9 mouse cellular contexts compared by ENCODE assay signal in genomic region chr17:31325451-31326219, GRCm38 (mm10). TPM values are rescaled to one million over a fixed set of nuclear protein-coding genes. Genes with fewer than 3 reads are reported as not detected.
A peak's percentile ranks its signal among the peaks of the same experiment; 100 is the strongest.
DNase-seq lines count a peak whose midpoint lies in the region; ATAC-seq lines count a peak whose summit lies in the region.
"Had no signal": no experiment of that assay in that cellular context is flagged by ENCODE, and none has a peak within 500 bp of the region (broad histone marks: within the 10 kb centered on the region; RNA-seq: fewer than 3 reads in every experiment).

No protein-coding gene starts in this region.

- 56% methylated on average over 13 of the region's 13 CpGs for WGBS in liver, embryonic 11.5 days
- WGBS in forebrain, embryonic 15.5 days, result 75% methylated on average over 13 of the region's 13 CpGs
- 55% methylated on average over 13 of the region's 13 CpGs for WGBS in stomach, embryonic 16.5 days

- no peaks in the 10 kb centered on the region for H3K36me3 ChIP-seq in liver, embryonic 11.5 days (ENCODE audit: control insufficient read depth, insufficient read depth, low read length)
- no peaks in the 10 kb centered on the region for H3K36me3 ChIP-seq in forebrain, embryonic 15.5 days
- H3K36me3 ChIP-seq in stomach, embryonic 16.5 days (ENCODE audit: control insufficient read depth, insufficient read depth, low read length), result no peaks in the 10 kb centered on the region
- H3K36me3 ChIP-seq: liver, embryonic 13.5 days had no signal

- no peaks in the 10 kb centered on the region for H3K9me3 ChIP-seq in liver, embryonic 11.5 days (ENCODE audit: control insufficient read depth, low read length)
- no peaks in the 10 kb centered on the region for H3K9me3 ChIP-seq in forebrain, embryonic 15.5 days
- no peaks in the 10 kb centered on the region for H3K9me3 ChIP-seq in stomach, embryonic 16.5 days (replicated peaks; ENCODE audit: control insufficient read depth, low read length)
- H3K9me3 ChIP-seq: liver, embryonic 13.5 days had no signal

- peaks cover 17% of the 10 kb centered on the region for H3K4me1 ChIP-seq in liver, embryonic 11.5 days (replicated peaks; ENCODE audit: control insufficient read depth, insufficient read depth, low read length)
- H3K4me1 ChIP-seq in forebrain, embryonic 15.5 days, result peaks cover 12% of the 10 kb centered on the region; the same call in 1 of the 2 replicates
- H3K4me1 ChIP-seq in stomach, embryonic 16.5 days (ENCODE audit: control insufficient read depth, insufficient read depth, low read length), result peaks cover 29% of the 10 kb centered on the region

- peak; percentile 71 for DNase-seq in CD4-positive, CD25-positive, alpha-beta regulatory T cell, adult 2 months (ENCODE audit: low read depth, low spot score)
- DNase-seq in liver, result peak; percentile 47
- no peak for DNase-seq in liver, embryonic 11.5 days (ENCODE audit: low spot score)
- peak; percentile 59 for DNase-seq in lung, postnatal 10 days
- no peak for DNase-seq in adipocyte (ENCODE audit: low spot score)
- DNase-seq: liver, embryonic 13.5 days had no signal

- no peaks in the 10 kb centered on the region for H3K27me3 ChIP-seq in liver, embryonic 11.5 days (replicated peaks; ENCODE audit: control insufficient read depth, insufficient read depth, low read length)
- no peaks in the 10 kb centered on the region for H3K27me3 ChIP-seq in forebrain, embryonic 15.5 days
- no peaks in the 10 kb centered on the region for H3K27me3 ChIP-seq in stomach, embryonic 16.5 days (ENCODE audit: control insufficient read depth, insufficient read depth, low read length)
- H3K27me3 ChIP-seq: liver, embryonic 13.5 days had no signal

- no peak overlapping the region for H3K27ac ChIP-seq in liver, embryonic 11.5 days (ENCODE audit: low read depth, low read length)
- no peak overlapping the region for H3K27ac ChIP-seq in forebrain, embryonic 15.5 days (replicated peaks)
- H3K27ac ChIP-seq in stomach, embryonic 16.5 days (ENCODE audit: low read length), result peak overlapping the region; percentile 49
- H3K27ac ChIP-seq: liver, embryonic 13.5 days had no signal

- no peak overlapping the region for H3K4me2 ChIP-seq in liver, embryonic 11.5 days
- no peak overlapping the region for H3K4me2 ChIP-seq in forebrain, embryonic 15.5 days (replicated peaks)
- no peak overlapping the region for H3K4me2 ChIP-seq in stomach, embryonic 16.5 days (ENCODE audit: low read depth, low read length)
- H3K4me2 ChIP-seq: liver, embryonic 13.5 days had no signal

- no peak overlapping the region for H3K9ac ChIP-seq in liver, embryonic 11.5 days (ENCODE audit: low read depth, low read length)
- no peak overlapping the region for H3K9ac ChIP-seq in forebrain, embryonic 15.5 days (replicated peaks)
- H3K9ac ChIP-seq in stomach, embryonic 16.5 days (ENCODE audit: low read length), result no peak overlapping the region; the same call in 1 of the 2 replicates
- H3K9ac ChIP-seq: liver, embryonic 13.5 days had no signal

- H3K4me3 ChIP-seq in liver, embryonic 11.5 days (ENCODE audit: low read depth, low read length), result no peak overlapping the region
- no peak overlapping the region for H3K4me3 ChIP-seq in forebrain, embryonic 15.5 days
- no peak overlapping the region for H3K4me3 ChIP-seq in stomach, embryonic 16.5 days (replicated peaks; ENCODE audit: low read length)
- H3K4me3 ChIP-seq: liver, embryonic 13.5 days had no signal

- no peak for ATAC-seq in CD4-positive, CD25-positive, alpha-beta regulatory T cell, adult 4 months
- no peak for ATAC-seq in liver, embryonic 11.5 days (replicated peaks; ENCODE audit: low FRiP score)
- 0 out of 2 replicates have a peak, but pooled peaks have one; percentile 29 for ATAC-seq in forebrain, embryonic 15.5 days (replicated peaks)
- no peak for ATAC-seq in stomach, embryonic 16.5 days (ENCODE audit: insufficient read depth, low FRiP score)

RNA-seq across cellular contexts. Expression of gene Slc37a1, which starts 39.0 kb away (rescaled TPM):
- 10 to 100 TPM; 29.9 to 42.6 TPM for polyA plus RNA-seq in CD4-positive, CD25-positive, alpha-beta regulatory T cell, adult 4 months (2017; shearing (Covaris generic))
- 6.6 and 7.7 TPM in 2 replicates for polyA plus RNA-seq in liver, embryonic 11.5 days (2014; fragmentation: Nextera tagmentation; extraction: Ambion mirVana)
- 12.5 and 14.9 TPM in 2 replicates for polyA plus RNA-seq in forebrain, embryonic 15.5 days (2015; fragmentation: Nextera tagmentation; extraction: Ambion mirVana)
- polyA plus RNA-seq in stomach, embryonic 16.5 days (2015; fragmentation: Nextera tagmentation; extraction: Ambion mirVana), result 16.1 and 22.5 TPM in 2 replicates

RNA-seq across cellular contexts. Expression of gene Rsph1, which starts 48.5 kb away (rescaled TPM):
- 1 to 10 TPM in 1 of 2 experiments, under 1 TPM in 1; 0.52 to 1.1 TPM for polyA plus RNA-seq in CD4-positive, CD25-positive, alpha-beta regulatory T cell, adult 4 months (2017; shearing (Covaris generic))
- 0.40 and 0.88 TPM in 2 replicates for polyA plus RNA-seq in liver, embryonic 11.5 days (2014; fragmentation: Nextera tagmentation; extraction: Ambion mirVana)
- 4.0 and 6.7 TPM in 2 replicates for polyA plus RNA-seq in forebrain, embryonic 15.5 days (2015; fragmentation: Nextera tagmentation; extraction: Ambion mirVana)
- polyA plus RNA-seq in stomach, embryonic 16.5 days (2015; fragmentation: Nextera tagmentation; extraction: Ambion mirVana), result 1.5 and 2.5 TPM in 2 replicates

Comparison
In these comparisons a context has a peak if more than half of its experiments do, and no peak if none do; other contexts are left out.
1. DNase-seq: peak in CD4-positive, CD25-positive, alpha-beta regulatory T cell, adult 2 months (single experiment), liver (single experiment) and lung, postnatal 10 days (single experiment); none in liver, embryonic 11.5 days (single experiment) and adipocyte (single experiment).